Mouse (Mus musculus) kidney, adult 2 months (tissue): Measurements from ENCODE around the gene Inka2.

Experiments
- CTCF ChIP-seq: fragments of 200-500 bp; conservative IDR thresholded peaks from 2 replicates; pipeline ENCODE4 v1.5.1; 2011; ENCODE audit warnings: low read depth, mild to moderate bottlenecking, control low read depth, low read length, moderate library complexity, mixed read lengths; ENCODE audit not compliant: insufficient read depth, insufficient read length
- POLR2A ChIP-seq: fragments of 200-500 bp; IDR thresholded peaks from one replicate; pipeline ENCODE4 v1.6.1; 2011; ENCODE audit warnings: low read depth, low read length, control low read depth

GRCm38 (mm10) chr3:105666996-105667523 lies 37.3 kb upstream of the Inka2 start:
- no peak for TF ChIP-seq CTCF
- TF ChIP-seq POLR2A = no peak
